Mouse (Mus musculus) megakaryocyte, embryonic 14.5 days (primary cell): Measurements from ENCODE around the gene Fam181b.

Experiments used
- FLI1 ChIP-seq: IDR thresholded peaks from 2 replicates; pipeline ENCODE4 v1.6.1; 2012; ENCODE audit warnings: low read length, inconsistent platforms, mixed read lengths
- GATA1 ChIP-seq: IDR thresholded peaks from 3 replicates; pipeline ENCODE4 v1.6.1; 2012; ENCODE audit warnings: mixed read lengths, low read length, inconsistent platforms, borderline replicate concordance

- TF ChIP-seq GATA1 (no peak), FLI1 (no peak)
Observed at GRCm38 (mm10) chr7:93123936-93124335, 44.3 kb downstream of the Fam181b start.
